Mouse (Mus musculus) retina, postnatal 7 days (tissue): ENCODE data around the gene Klhdc10.

Experiments used
- DNase-seq: peaks from one replicate; pipeline ENCODE4 v3.0.0-alpha.2; 2012; ENCODE audit warnings: low read depth, low spot score

The Klhdc10 gene

GRCm38 (mm10) chr6:30468684-30469083 is 67.0 kb downstream of the Klhdc10 start:
- DNase-seq = peak; percentile 31

DNA sequence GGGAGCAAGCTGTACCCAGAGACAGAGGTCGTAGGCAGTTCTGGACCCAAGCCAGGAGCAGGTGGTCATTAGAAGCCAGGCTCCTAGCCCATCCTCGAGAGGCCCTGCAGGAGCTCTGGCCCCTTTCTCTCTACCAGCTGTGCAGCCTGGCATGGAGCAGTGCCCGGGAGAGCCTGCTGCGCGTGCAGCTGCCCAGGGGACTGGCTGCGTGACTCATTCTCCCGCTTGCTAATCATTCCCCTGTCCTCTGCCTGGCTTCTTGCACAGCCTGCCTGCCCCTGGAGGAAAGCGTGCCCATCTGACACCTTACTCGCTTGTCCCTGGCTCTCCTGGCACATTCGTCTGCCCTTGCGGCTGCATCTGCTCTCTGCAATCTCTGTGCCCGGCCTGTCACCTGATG is 67.7 kb downstream of the Klhdc10 start:
- DNase-seq = no peak

DNA sequence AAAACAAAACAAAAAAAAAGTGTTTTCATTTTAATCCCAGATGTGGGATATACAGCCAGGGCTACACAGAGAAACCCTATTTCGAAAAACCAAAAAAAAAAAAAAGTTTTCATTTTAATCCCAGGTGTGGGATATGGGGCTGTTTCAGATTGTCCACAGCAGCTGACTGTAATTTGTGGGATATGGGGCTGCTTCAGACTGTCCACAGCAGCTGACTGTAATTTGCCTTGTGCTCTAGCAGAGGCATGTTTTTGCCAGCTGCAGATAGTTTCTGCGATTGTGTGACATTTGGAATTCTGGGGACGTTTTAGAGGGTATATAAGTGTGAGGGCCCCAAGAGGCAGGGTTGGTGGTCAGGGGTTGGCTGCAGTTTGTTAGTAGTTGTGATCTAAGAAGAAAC is 70.0 kb downstream of the Klhdc10 start:
- DNase-seq = no peak

- no peak for DNase-seq
Measured at GRCm38 (mm10) chr6:30476025-30476765, 74.5 kb downstream of the Klhdc10 start.

DNA sequence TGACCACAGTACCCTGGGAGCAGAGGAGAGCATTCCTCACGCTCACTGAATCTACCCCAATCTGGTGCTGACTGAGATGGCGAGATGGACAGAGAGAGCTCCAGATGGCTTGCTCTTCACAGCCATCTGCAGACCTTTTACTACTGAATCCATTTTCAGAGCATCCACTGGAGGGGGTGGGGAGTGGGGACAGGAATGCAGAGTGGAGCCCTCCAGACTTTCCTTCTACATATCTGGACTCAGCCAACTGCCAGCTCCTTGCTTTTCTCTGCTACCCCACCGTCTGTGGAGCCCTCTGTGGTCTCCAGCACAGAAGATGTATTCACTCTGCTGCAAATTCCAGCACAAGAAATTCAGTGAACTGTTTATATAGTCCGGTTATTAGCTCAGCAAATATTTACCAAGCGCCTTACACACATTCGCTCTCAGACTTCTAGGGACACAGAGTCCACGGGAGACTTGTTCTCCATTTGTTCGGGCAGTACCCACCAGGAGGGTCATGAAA is 75.6 kb downstream of the Klhdc10 start:
- no peak for DNase-seq

DNA sequence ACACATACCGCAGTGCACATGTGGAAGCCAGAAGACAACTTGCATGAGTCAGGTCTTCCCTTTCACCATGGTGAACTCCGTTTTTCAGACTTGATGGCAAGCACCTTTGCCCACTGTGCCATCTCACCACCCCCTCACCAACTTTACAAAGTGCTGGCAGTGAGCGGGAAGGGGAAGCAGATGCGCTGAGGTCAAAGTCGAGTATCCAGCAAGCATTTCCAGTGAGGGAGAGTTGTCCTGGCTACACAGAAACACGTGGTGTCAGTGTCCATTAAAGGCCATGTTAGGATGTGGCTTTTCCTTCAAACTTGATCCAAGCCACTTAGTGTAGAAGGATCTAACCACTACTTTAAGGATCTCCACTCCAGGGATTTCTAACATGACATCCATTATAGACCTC is 76.1 kb downstream of the Klhdc10 start:
- DNase-seq = no peak

DNA sequence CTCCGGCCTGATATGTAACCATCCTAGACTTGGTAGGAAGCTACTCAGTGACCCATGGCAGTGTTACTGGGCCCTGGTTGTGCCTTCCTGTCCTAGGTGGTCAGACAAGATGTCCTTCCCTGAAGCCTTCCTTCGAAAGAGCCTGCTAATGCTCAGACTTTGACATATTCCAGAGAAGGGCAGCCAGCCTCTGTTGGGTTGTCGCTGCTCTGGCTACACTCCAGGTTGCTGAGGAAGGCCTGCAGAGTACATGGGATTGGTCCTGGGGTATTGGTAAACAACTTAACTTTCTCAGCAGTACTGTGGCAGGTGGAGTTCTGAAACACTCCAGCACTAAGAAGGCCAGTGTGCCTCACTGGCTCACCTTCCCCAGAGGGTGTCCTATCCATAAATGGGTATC is 77.8 kb downstream of the Klhdc10 start:
- DNase-seq = no peak

DNA sequence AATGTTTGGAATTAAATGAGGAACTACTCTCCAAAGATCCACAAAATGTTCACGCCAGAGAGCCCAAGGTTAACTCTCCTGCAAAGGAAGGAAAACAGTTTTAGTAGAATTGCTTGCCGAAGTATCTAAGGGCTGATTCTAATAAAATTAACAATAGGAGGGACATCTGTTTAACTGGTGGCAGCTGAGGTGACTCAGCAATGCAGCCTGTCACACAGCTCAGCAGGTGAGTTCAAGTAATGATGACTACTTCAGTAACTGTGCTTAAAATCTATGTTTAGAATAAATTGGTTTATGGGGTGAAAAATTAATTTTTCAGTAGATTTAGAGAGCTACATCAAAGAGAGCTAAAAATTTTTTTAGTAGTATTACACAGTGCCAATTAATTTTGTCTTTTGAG is 81.2 kb downstream of the Klhdc10 start:
- no peak for DNase-seq

DNA sequence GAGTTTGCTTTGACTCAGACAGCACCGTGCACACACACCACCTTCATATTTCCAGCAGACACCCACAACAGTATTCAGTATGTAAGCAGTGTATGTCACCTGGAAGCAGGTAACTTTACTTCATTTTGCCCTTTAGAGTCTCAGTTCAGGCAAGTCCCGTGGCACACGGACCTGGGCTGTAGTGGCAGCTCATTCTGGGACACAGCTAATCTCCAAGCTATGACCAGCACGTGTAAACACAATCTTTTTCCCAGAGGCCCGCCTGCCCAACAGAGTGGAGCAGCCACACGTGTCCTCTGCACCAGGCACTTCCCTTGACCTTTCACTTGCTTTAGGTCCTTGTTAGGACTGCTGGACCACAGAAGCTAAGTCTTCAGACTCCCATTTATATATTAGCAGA is 84.8 kb downstream of the Klhdc10 start:
- DNase-seq = no peak

DNA sequence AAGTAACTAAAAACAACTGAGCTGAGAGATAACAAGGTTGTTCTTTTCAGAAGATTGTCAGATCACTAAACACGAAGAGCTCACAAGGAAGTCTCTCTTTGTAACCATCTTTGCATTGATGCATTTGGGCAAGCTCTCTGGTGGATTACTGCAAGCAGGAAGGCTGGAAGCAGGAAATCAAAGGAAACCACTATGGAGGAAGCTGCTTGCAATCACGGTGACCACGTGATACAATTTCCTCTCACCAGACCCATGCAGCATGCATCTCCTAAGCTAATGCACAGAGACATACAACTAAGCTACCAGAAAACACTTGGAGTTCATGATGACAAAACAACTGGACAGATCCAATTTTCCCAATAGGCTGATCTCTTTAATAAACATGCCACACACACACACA is 97.4 kb downstream of the Klhdc10 start:
- DNase-seq = no peak
